Mouse (Mus musculus) lung, postnatal 36 days (tissue): ENCODE measurements at regions not wholly inside any gene's neighbourhood (a gene's known extent, or its start where the extent isn't known, plus 50 kb on each side); places are given as distances from the start of the nearest gene placed in this dataset.

Source experiments
- DNase-seq: peaks from one replicate; pipeline ENCODE4 v3.0.0; 2022; ENCODE audit warnings: mixed read lengths

DNA sequence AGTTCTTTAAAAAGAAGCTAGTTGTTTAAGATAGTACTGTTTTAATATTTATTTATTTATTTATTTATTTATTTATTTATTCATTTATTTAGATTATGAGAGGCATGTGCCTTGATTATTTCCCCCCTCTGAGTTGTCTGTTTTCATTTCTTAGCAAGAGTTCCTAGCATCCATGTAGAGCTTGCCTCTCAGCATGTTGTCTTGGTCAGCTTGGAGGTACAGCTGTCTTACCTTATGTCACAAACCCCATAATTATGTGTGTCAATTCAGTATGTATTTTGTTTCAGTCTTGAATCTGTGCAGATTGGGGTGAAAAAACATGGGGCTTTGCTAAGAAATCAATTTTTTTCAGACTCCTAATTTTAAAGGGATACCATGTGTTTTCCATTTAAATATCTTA is 1116.3 kb downstream of the Basp1 start:
- DNase-seq: no peak

GRCm38 (mm10) chr15:24296798-24297197 is 1116.8 kb downstream of the Basp1 start:
- DNase-seq: no peak

GRCm38 (mm10) chr15:24275100-24275499 is 1138.5 kb downstream of the Basp1 start:
- no peak for DNase-seq

GRCm38 (mm10) chr15:24267360-24267759 is 1146.2 kb downstream of the Basp1 start:
- DNase-seq: no peak
